Mouse (Mus musculus) liver, postnatal 0 days (tissue): Measurements from ENCODE around the gene Nosip. TPM values are rescaled to one million over a fixed set of nuclear protein-coding genes. Genes with fewer than 3 reads are reported as not detected.
A peak's percentile ranks its signal among the peaks of the same experiment; 100 is the strongest.

ENCODE experiments used
- ATAC-seq: fragments of 200-750 bp; cut with Nextera tagmentation; 2 replicates; pipeline ENCODE4 v1.8.0; 2017; ENCODE audit warnings: mild to moderate bottlenecking, moderate library complexity
- DNase-seq: peaks from one replicate; pipeline ENCODE4 v3.0.0-alpha.2; 2016
- H3K27ac ChIP-seq: fragments of 300-500 bp; sonication (generic); 2 replicates; pipeline ENCODE4 v1.5.1; 2014; ENCODE audit warnings: antibody characterized with exemption, moderate library complexity, mild to moderate bottlenecking, low read depth
- H3K27me3 ChIP-seq: fragments of 300-500 bp; sonication (generic); 2 replicates; pipeline ENCODE4 v1.6.1; 2014; ENCODE audit warnings: low read length, control low read depth, mixed read lengths; ENCODE audit not compliant: insufficient read depth
- H3K36me3 ChIP-seq: fragments of 300-500 bp; sonication (generic); replicated peaks from 2 replicates; pipeline ENCODE4 v1.6.1; 2014; ENCODE audit warnings: mild to moderate bottlenecking, control low read depth, low read length, moderate library complexity, mixed read lengths; ENCODE audit not compliant: insufficient read depth
- H3K4me1 ChIP-seq: fragments of 300-500 bp; sonication (generic); 2 replicates; pipeline ENCODE4 v1.6.1; 2014; ENCODE audit warnings: antibody characterized with exemption, mild to moderate bottlenecking, control low read depth; ENCODE audit not compliant: insufficient read depth
- H3K4me2 ChIP-seq: fragments of 300-500 bp; sonication (generic); 2 replicates; pipeline ENCODE4 v1.6.1; 2014; ENCODE audit warnings: low read depth, mild to moderate bottlenecking, low read length, moderate library complexity, mixed read lengths
- H3K4me3 ChIP-seq: fragments of 300-500 bp; sonication (generic); 2 replicates; pipeline ENCODE4 v1.5.1; 2014; ENCODE audit warnings: low read depth, low read length
- H3K9ac ChIP-seq: fragments of 300-500 bp; sonication (generic); replicated peaks from 2 replicates; pipeline ENCODE4 v1.6.1; 2014; ENCODE audit warnings: mild to moderate bottlenecking, moderate library complexity
- H3K9me3 ChIP-seq: fragments of 300-500 bp; sonication (generic); 2 replicates; pipeline ENCODE4 v1.6.1; 2016; ENCODE audit warnings: mild to moderate bottlenecking, control low read depth, low read length, mixed read lengths
- CTCF ChIP-seq: sonication (generic); IDR thresholded peaks from 2 replicates; pipeline ENCODE4 v1.5.1; 2016; ENCODE audit warnings: antibody characterized with exemption, low read depth
- EP300 ChIP-seq: IDR thresholded peaks from 2 replicates; pipeline ENCODE4 v1.6.1; 2016; ENCODE audit warnings: antibody characterized with exemption, low read depth, mild to moderate bottlenecking
- WGBS: fragments of 180-500 bp; shearing (Covaris S2); extraction: QIAGEN DNeasy Blood & Tissue Kit; methylation state at CpG from one replicate; pipeline ENCODE4 v1.1.7; 2014; ENCODE audit not compliant: insufficient replicate concordance; 5-methylcytosine and 5-hydroxymethylcytosine counted together
- polyA plus RNA-seq: library from polyadenylated mRNA; unstranded; fragments of >200 nt; fragmentation: Nextera tagmentation; extraction: Ambion mirVana; gene quantifications from 2 replicates; pipeline ENCODE4 v1.2.1, GENCODE M21; 2015

The Nosip gene
- polyA plus RNA-seq, 1 experiment from 2014 or later = 22.2 TPM

DNA sequence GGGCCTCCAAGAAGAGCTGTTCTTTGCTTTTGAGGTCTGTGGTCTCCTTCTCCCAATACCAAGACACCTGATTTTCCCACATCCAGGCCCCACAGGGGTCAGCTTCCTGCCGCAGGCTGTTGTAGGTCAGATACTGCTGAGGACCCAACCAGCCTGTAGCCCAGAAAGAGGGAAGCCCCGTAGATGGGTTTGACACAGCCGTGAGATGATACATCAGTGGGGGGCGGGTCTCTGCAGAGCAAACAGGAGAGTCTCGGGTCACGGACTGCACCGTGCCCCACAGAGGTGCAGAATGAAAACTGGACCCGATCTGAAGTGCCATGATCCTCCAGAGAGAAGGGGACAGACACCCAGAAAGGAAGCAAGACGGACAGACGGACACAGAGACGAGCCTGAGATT is 40.2 kb downstream of the Nosip start:
- 42% methylated on average over 11 of the region's 11 CpGs for WGBS
- ATAC-seq (no peak), DNase-seq (no peak)
- TF ChIP-seq EP300 (no peak), CTCF (no peak)
- H3K4me1 ChIP-seq = peaks cover 15% of the 10 kb centered on the region
- H3K4me2 ChIP-seq = peak overlapping the region; percentile 75
- peak overlapping the region; percentile 53 for H3K4me3 ChIP-seq
- H3K27me3 ChIP-seq = no peaks in the 10 kb centered on the region
- peak overlapping the region; percentile 70 for H3K9ac ChIP-seq
- no peaks in the 10 kb centered on the region for H3K36me3 ChIP-seq
- no peaks in the 10 kb centered on the region for H3K9me3 ChIP-seq
- H3K27ac ChIP-seq = no peak overlapping the region

DNA sequence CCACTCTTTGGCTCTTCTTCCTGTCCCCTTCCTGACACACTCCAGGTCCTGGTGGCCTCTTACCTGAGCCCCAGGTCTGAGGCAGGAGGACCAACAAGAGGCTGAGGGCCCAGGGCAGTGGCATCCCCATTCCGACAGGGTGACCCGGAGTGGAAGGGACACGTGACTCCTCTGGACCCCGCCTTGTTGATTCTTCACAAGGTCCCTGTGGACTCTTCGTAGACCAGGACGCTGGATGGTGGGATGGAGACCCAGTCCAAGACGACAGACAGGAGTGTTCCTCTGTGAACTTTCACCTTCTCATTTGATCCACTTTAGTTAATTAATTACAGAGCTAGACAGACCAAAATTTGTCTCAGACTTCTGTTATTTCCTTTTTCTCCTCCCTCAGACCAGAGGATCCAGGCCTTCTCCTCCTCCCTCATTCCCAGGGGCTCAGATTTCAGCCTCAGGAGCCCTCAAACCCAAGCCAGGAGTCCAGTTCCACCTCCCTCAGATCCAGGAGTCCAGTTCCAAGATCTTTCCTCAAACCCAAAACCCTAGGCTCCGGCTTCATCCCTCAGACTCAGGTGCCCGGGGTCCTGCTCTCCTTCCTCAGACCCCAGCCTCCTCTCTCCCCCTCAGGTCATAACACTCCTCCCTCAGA is 40.8 kb downstream of the Nosip start:
- Histone ChIP-seq H3K4me2 (peak overlapping the region; percentile 75), H3K4me1 (peaks cover 15% of the 10 kb centered on the region), H3K27ac (peak overlapping the region; percentile 91), H3K27me3 (no peaks in the 10 kb centered on the region), H3K36me3 (no peaks in the 10 kb centered on the region), H3K9me3 (no peaks in the 10 kb centered on the region), H3K4me3 (peak overlapping the region; percentile 53), H3K9ac (peak overlapping the region; percentile 70)
- peak; percentile 24; the same call in 1 of the 2 replicates for ATAC-seq
- WGBS = 59% methylated on average over 9 of the region's 9 CpGs
- DNase-seq = no peak
- TF ChIP-seq EP300 (no peak), CTCF (no peak)

- H3K9ac ChIP-seq = peak within 1 kb of the TSS; percentile 70
- peak within 1 kb of the TSS; percentile 75 for H3K4me2 ChIP-seq
- peak within 1 kb of the TSS; percentile 91 for H3K27ac ChIP-seq
- H3K9me3 ChIP-seq = no peaks in the 10 kb centered on the region
- no peak for TF ChIP-seq CTCF
- TF ChIP-seq EP300 = no peak
- peaks cover 15% of the 10 kb centered on the region for H3K4me1 ChIP-seq
- H3K27me3 ChIP-seq = no peaks in the 10 kb centered on the region
- ATAC-seq (peak; percentile 97), DNase-seq (peak; percentile 80)
- H3K4me3 ChIP-seq = peak within 1 kb of the TSS; percentile 53
- no peaks in the 10 kb centered on the region for H3K36me3 ChIP-seq
- 21% methylated on average over 7 of the region's 7 CpGs for WGBS
Observed at GRCm38 (mm10) chr7:45103652-45104180, 41.5 kb downstream of the Nosip start, which contains the start of gene Fcgrt. Gene Fcgrt (minus strand): TSS chr7:45103851.

GRCm38 (mm10) chr7:45104941-45105340 is 42.7 kb downstream of the Nosip start:
- DNase-seq (no peak), ATAC-seq (no peak)
- no peak overlapping the region for H3K9ac ChIP-seq
- TF ChIP-seq CTCF (no peak), EP300 (no peak)
- peaks cover 15% of the 10 kb centered on the region for H3K4me1 ChIP-seq
- H3K36me3 ChIP-seq = no peaks in the 10 kb centered on the region
- H3K4me2 ChIP-seq = no peak overlapping the region
- 72% methylated on average over 5 of the region's 5 CpGs for WGBS
- H3K27me3 ChIP-seq = no peaks in the 10 kb centered on the region
- H3K27ac ChIP-seq = no peak overlapping the region
- no peak overlapping the region for H3K4me3 ChIP-seq
- H3K9me3 ChIP-seq = no peaks in the 10 kb centered on the region

- H3K4me3 ChIP-seq = no peak overlapping the region
- H3K27me3 ChIP-seq = no peaks in the 10 kb centered on the region
- H3K27ac ChIP-seq = no peak overlapping the region
- no peak overlapping the region for H3K4me2 ChIP-seq
- TF ChIP-seq EP300 = no peak
- H3K9ac ChIP-seq = no peak overlapping the region
- DNase-seq (no peak), ATAC-seq (no peak)
- H3K4me1 ChIP-seq = peaks cover 15% of the 10 kb centered on the region
- no peaks in the 10 kb centered on the region for H3K36me3 ChIP-seq
- WGBS = 72% methylated on average over 8 of the region's 8 CpGs
- no peaks in the 10 kb centered on the region for H3K9me3 ChIP-seq
Observed at GRCm38 (mm10) chr7:45105491-45105890, 43.3 kb downstream of the Nosip start.

GRCm38 (mm10) chr7:45106441-45106840 is 44.2 kb downstream of the Nosip start:
- DNase-seq (no peak), ATAC-seq (no peak)
- 70% methylated on average over 6 of the region's 6 CpGs for WGBS
- no peaks in the 10 kb centered on the region for H3K9me3 ChIP-seq
- H3K27me3 ChIP-seq = no peaks in the 10 kb centered on the region
- no peak overlapping the region for H3K9ac ChIP-seq
- no peak overlapping the region for H3K27ac ChIP-seq
- H3K4me2 ChIP-seq = no peak overlapping the region
- TF ChIP-seq CTCF = no peak
- no peak for TF ChIP-seq EP300
- H3K36me3 ChIP-seq = no peaks in the 10 kb centered on the region
- no peak overlapping the region for H3K4me3 ChIP-seq
- H3K4me1 ChIP-seq = peaks cover 15% of the 10 kb centered on the region
